Mouse (Mus musculus) G1E (cell line): ENCODE measurements around the gene 2410131K14Rik. TPM values are rescaled to one million over a fixed set of nuclear protein-coding genes. Genes with fewer than 3 reads are reported as not detected.

Experiments
- ATAC-seq: 2 replicates; pipeline ENCODE4 v1.8.0; 2016; ENCODE audit warnings: mild to moderate bottlenecking; ENCODE audit not compliant: insufficient number of reproducible peaks, poor library complexity, low FRiP score, severe bottlenecking; ENCODE audit errors: extremely low read depth
- DNase-seq: peaks from one replicate; pipeline ENCODE4 v3.0.0; 2012; ENCODE audit warnings: low spot score
- H3K27me3 ChIP-seq: 2 replicates; pipeline ENCODE4 v1.6.1; 2012; ENCODE audit warnings: mild to moderate bottlenecking, low read length, inconsistent platforms; ENCODE audit not compliant: insufficient read depth
- H3K36me3 ChIP-seq: replicated peaks from 2 replicates; pipeline ENCODE3; 2012; ENCODE audit warnings: mild to moderate bottlenecking, inconsistent platforms
- H3K4me1 ChIP-seq: 2 replicates; pipeline ENCODE4 v1.6.1; 2012; ENCODE audit warnings: low read depth, low read length, inconsistent platforms, mixed read lengths; ENCODE audit not compliant: insufficient read depth
- H3K4me3 ChIP-seq: 2 replicates; pipeline ENCODE4 v1.5.1; 2012; ENCODE audit warnings: low read depth, mild to moderate bottlenecking, inconsistent platforms, low read length, moderate library complexity, mixed read lengths
- H3K9me3 ChIP-seq: replicated peaks from 2 replicates; pipeline ENCODE4 v1.6.1; 2012; ENCODE audit warnings: inconsistent platforms
- CTCF ChIP-seq: IDR thresholded peaks from 2 replicates; pipeline ENCODE4 v1.5.1; 2012; ENCODE audit warnings: low read depth, low read length, inconsistent platforms, mixed read lengths
- GATA1 ChIP-seq: IDR thresholded peaks from 2 replicates; pipeline ENCODE4 v1.6.1; 2012; ENCODE audit warnings: borderline replicate concordance, low read length, inconsistent platforms, mixed read lengths
- GATA2 ChIP-seq: IDR thresholded peaks from 2 replicates; pipeline ENCODE4 v1.6.1; 2012; ENCODE audit warnings: low read depth, low read length, inconsistent platforms, borderline replicate concordance
- POLR2AphosphoS5 ChIP-seq: IDR thresholded peaks from 2 replicates; pipeline ENCODE4 v1.6.1; 2012; ENCODE audit warnings: low read depth, low read length, inconsistent platforms; ENCODE audit not compliant: insufficient replicate concordance
- TAL1 ChIP-seq: conservative IDR thresholded peaks from 2 replicates; pipeline ENCODE4 v1.6.1; 2012; ENCODE audit warnings: low read depth, low read length, inconsistent platforms, mixed read lengths
- polyA plus RNA-seq: library from polyadenylated mRNA; stranded (reverse); fragments of >175 nt; gene quantifications from 2 replicates; pipeline ENCODE4 v1.2.3, GENCODE M21; 2012
- total RNA-seq, 2 experiments: library from RNA; stranded (forward) in 1 of 2; stranded (reverse) in 1 of 2; fragments of 200-1000 nt in 1 of 2; fragments of >200 nt in 1 of 2; fragmentation: Nextera tagmentation in 1 of 2; gene quantifications; 2 replicates each; pipeline ENCODE4 v1.2.3; 2014 to 2017

The 2410131K14Rik gene
- total and polyA plus RNA-seq, 3 experiments = 2.1 to 3.4 (median 2.6) TPM

GRCm38 (mm10) chr5:118260055-118260454, 15.0 kb downstream of the 2410131K14Rik start:
- Histone ChIP-seq H3K36me3 (peaks cover 81% of the 10 kb centered on the region), H3K9me3 (no peaks in the 10 kb centered on the region), H3K27me3 (no peaks in the 10 kb centered on the region), H3K4me1 (no peaks in the 10 kb centered on the region), H3K4me3 (no peak overlapping the region)
- ATAC-seq = no peak
- TF ChIP-seq POLR2AphosphoS5 = no peak
- no peak for DNase-seq

GRCm38 (mm10) chr5:118260642-118261041, 15.6 kb downstream of the 2410131K14Rik start:
- Histone ChIP-seq H3K4me3 (no peak overlapping the region), H3K4me1 (no peaks in the 10 kb centered on the region), H3K9me3 (no peaks in the 10 kb centered on the region), H3K36me3 (peaks cover 77% of the 10 kb centered on the region), H3K27me3 (no peaks in the 10 kb centered on the region)
- no peak for ATAC-seq
- TF ChIP-seq GATA1 (no peak), TAL1 (no peak), GATA2 (no peak)
- DNase-seq = no peak

GRCm38 (mm10) chr5:118261181-118261580, 16.2 kb downstream of the 2410131K14Rik start:
- Histone ChIP-seq H3K4me1 (no peaks in the 10 kb centered on the region), H3K36me3 (peaks cover 74% of the 10 kb centered on the region), H3K27me3 (no peaks in the 10 kb centered on the region), H3K9me3 (no peaks in the 10 kb centered on the region), H3K4me3 (no peak overlapping the region)
- TF ChIP-seq GATA1 = no peak
- DNase-seq = no peak
- ATAC-seq = no peak

GRCm38 (mm10) chr5:118262418-118262817, 17.4 kb downstream of the 2410131K14Rik start:
- TF ChIP-seq GATA2 = no peak
- ATAC-seq (no peak), DNase-seq (no peak)
- Histone ChIP-seq H3K36me3 (peaks cover 64% of the 10 kb centered on the region), H3K27me3 (peaks cover 4% of the 10 kb centered on the region; the same call in 1 of the 2 replicates), H3K4me1 (no peaks in the 10 kb centered on the region), H3K9me3 (no peaks in the 10 kb centered on the region), H3K4me3 (no peak overlapping the region)

- no peak for ATAC-seq
- TF ChIP-seq CTCF (no peak), TAL1 (no peak), GATA2 (no peak), POLR2AphosphoS5 (no peak), GATA1 (no peak)
- peaks cover 10% of the 10 kb centered on the region for H3K27me3 ChIP-seq
- peaks cover 45% of the 10 kb centered on the region for H3K36me3 ChIP-seq
- H3K4me3 ChIP-seq = no peak overlapping the region
- H3K9me3 ChIP-seq = no peaks in the 10 kb centered on the region
- DNase-seq = no peak
- no peaks in the 10 kb centered on the region for H3K4me1 ChIP-seq
Observed at GRCm38 (mm10) chr5:118264279-118264678, 19.3 kb downstream of the 2410131K14Rik start.

- H3K27me3 ChIP-seq = peaks cover 14% of the 10 kb centered on the region
- peaks cover 34% of the 10 kb centered on the region for H3K36me3 ChIP-seq
- ATAC-seq (no peak), DNase-seq (no peak)
- H3K9me3 ChIP-seq = no peaks in the 10 kb centered on the region
- no peaks in the 10 kb centered on the region for H3K4me1 ChIP-seq
- no peak overlapping the region for H3K4me3 ChIP-seq
- TF ChIP-seq GATA1 (no peak), GATA2 (no peak), CTCF (no peak), POLR2AphosphoS5 (no peak), TAL1 (no peak)
Observed at GRCm38 (mm10) chr5:118265366-118265765, 20.3 kb downstream of the 2410131K14Rik start.

GRCm38 (mm10) chr5:118266309-118266708, 21.3 kb downstream of the 2410131K14Rik start:
- Histone ChIP-seq H3K4me3 (no peak overlapping the region), H3K4me1 (no peaks in the 10 kb centered on the region), H3K9me3 (no peaks in the 10 kb centered on the region), H3K27me3 (peaks cover 23% of the 10 kb centered on the region), H3K36me3 (peaks cover 25% of the 10 kb centered on the region)
- no peak for TF ChIP-seq CTCF
- TF ChIP-seq GATA1 = no peak
- TF ChIP-seq POLR2AphosphoS5 = no peak
- no peak for TF ChIP-seq GATA2
- ATAC-seq (0 out of 2 replicates have a peak, but pooled peaks have one; percentile 34), DNase-seq (no peak)
